Mouse (Mus musculus) embryo, embryonic 10.5 days (tissue): ENCODE results near the gene Matn4.

ENCODE experiments used
- DNase-seq: peaks from one replicate; pipeline ENCODE4 v3.0.0-alpha.2; 2015; ENCODE audit warnings: low spot score

Matn4 gene

DNA sequence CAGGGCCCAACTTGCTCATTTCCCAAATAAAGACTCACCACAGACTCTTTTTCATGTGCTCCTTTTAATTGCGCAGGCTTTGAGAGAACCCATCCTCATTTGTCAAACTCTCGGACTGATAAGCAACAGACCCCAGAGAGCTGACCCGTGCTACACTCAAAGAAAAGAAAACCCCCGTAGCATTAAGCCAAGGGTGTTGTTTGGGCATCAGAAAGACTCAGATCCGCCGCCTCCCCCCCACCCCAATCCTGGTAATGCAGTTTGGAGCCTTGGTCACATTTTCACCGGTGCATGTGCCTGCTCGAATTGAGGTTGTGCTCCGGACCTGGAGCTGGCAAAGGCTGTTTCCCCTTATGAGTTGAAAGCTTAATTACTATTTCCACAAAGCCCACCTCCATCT lies at the start of gene Matn4:
Matn4 (minus strand) TSS at position 101 of the 400 bp plus-strand sequence.
- DNase-seq = no peak

DNA sequence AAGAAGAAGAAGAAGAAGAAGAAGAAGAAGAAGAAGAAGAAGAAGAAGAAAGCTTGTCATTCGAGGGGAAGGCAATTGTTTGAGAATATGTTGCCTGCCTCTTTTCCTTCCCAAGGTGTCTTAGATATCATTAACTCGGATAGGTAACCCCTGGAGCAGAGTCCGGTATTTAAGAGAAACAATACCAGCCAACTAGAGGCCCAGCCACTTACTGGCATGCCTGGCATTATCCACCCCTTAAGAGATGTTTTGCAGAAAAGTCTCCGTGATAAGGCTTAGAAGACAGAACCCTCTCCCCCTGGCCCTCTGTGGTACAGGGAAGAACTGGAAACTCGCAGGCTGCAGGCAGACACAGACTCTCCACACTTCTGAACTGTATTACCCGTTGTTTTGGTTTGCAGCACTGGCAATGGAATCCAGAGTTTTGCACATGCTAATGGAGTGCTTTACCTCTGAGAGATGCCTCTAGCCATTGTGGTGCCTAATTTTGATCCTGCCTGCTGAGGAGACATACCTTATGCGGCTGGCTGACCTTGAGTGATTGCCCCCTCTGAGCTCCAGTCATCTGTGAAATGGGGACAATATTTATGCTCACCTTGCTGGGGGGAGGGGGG lies 49.0 kb upstream of the Matn4 start:
- no peak for DNase-seq

DNA sequence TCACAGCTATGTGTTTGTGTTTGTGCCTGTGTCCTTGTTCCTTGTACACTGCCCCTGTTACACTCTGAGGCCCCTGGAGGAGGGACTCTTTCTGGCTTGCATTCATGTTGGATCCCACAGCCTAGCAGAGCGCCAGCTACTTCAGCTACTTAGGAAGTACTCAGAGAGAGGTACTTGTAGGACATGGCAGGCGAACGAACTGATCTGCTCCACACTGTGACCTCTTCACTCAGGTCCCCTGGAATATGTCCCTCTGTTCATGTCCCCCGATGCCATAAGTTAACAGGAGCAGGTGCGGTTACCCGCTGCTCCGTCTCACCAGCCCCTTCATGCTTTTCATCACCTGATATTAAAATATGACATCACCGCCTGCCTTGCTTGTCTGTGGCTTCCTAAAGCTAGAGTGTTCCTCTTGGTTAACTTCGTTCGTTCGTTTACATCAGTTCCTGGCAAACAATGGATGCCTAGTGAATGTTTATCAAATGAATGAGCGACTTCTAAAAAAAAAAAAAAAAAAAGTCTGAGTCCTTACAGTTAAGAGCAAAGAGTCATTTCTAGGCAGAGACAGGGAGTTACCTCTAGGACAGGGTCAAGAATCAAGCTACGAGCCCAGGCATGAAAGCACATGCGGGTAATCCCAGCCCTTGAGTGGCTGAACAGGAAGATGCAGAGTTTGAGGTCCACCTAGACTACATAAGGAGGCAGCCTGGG lies 48.2 kb upstream of the Matn4 start:
- DNase-seq = no peak

DNA sequence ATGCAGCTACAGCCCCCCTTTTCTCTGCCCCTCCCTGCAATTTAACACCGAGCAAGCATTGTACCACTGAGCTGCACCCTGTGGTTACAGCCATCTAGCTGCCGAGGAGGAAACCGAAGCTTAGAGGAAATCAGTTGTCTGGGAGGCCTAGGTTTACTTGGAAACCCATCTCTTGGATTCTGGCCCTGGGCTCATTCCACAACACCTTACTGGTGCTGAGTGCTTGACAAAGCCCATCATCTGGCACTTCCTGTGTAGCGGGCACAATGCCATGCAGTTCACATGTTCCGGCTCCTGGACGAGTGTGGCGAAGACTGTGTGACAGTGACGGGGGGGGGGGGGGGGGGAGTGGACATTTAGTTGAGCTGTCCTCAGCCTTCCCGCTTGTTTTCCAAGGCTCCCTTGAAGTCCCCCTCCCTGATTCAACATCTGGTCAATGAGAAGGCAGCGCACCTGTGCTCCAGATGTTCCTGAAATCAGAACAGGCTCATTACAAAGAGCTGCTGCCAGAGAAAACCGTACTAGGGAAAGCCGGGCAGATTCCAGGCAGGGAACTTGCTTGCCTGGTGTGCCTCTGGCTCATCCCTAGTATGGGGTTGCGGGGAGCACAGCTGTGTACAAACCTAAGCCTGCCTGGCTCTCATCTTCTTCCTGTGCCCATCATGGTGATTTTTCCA lies 47.2 kb upstream of the Matn4 start:
- peak; percentile 21 for DNase-seq

DNA sequence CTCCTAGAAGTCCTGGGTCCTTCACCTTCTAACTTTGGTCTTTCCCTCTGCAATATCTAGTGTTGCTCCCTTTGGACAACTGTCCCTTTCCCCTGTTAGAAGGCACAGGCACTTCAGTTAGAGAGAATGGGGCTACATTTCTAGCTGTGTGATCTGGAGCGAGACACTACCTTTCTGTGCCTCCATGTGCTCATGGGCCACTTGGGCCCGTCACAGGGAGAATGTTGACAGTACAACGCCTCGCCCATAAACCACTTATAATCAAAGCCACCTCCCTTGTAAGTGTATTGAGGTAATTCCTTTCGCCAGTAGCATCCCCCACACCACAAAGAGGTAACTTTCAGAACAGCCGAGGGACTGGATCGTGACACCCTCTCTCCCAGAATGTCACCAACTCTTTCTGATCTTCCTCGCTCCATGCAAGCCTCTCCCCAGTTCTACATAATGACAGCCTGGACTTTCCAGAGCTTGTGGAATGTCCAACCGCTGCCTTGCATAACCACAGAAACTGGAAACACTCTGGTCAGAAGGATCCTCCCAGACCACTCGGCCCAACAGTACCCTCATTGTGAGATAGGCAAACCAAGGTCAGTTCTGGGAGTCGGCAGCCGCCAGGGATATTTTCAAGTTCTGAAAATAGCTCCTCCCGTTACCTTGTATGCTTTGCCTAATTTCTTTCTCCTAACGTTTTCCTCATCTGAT lies 44.5 kb upstream of the Matn4 start:
- no peak for DNase-seq

DNA sequence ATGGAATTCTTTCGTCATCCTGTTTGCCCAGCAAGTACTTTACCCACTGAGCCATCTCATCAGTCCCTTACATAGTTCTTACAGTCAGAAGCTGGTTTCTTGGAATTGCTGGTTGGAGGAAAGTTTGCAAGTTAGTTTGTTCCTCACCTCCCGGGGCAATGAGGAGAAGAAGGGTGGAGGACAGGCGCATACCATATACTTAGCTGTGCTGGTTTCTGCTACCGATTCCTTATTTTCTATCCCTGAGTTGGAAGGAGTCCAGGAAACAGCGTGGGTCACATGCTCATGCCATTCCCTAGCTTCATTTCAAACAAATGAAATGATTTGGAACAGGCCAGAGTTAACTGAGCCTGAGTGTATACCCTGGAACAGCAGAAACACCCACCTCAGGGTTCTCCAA lies 44.0 kb upstream of the Matn4 start:
- no peak for DNase-seq

DNA sequence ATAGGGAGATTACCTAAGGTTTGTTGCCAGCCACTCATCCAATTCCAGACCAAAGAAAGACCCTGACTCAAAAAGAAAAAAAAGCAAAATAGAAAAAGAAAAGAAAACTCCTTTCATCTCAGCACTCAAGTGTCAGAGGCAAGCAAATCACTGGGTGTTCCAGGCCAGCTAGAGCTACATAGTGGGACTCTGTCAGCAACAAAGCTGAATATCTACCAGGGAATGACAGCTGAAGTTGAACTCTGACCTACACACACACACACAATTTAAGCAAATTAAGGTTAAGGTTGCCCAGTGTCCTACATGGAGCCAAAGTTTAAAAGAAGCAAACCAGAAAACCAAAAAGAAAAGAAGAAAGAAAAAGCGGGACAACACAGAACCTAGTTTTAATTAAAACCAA lies 43.2 kb upstream of the Matn4 start:
- DNase-seq = no peak

DNA sequence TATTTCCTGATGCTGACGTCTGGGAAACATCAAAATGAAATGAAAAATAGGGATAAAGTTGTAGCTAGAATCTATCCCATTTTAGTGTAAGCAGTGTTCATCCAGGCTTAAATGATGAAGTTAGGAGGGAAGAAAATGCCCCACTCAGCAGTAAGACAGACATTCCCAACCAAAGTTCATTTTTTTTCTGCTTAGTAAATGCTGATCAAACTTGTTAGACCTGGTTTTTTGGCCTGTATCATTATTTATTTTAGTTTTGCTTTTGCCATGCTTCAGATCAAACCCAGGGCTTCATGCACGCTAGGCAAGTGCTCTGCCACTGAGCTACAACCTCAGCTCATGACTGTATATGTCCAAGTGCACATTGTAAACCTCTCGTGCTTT lies 41.1 kb upstream of the Matn4 start:
- no peak for DNase-seq

DNA sequence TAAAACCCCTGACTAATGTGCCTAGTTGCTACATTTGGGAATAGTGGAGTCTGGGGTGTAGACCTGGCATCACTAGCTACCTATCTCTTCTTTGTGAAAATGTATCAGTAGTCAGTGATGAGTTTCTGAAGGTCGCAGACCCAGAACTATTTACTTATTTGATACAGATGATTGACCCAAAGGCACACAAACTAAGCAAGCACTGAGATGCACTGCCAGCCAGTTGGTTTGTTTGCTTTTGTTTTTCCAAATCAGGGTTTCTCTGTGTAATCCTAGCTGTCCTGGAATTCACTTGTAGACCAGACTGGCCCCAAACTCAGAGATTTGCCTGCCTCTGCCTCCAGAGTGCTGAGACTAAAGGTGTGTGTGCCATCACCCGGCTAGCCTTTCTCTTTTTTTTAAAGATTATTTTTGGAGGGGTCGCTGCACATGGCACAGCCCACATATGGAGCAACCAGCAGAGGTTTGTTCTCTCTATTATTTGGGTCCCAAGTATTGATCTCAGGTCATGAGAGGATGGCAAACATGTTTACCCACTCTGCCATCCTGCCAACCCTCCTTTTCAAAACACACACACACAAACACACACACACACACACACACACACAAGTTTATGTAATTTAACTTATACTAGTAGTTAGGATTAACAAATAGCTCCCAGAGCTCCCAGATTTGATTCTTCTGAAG lies 40.6 kb upstream of the Matn4 start:
- no peak for DNase-seq

DNA sequence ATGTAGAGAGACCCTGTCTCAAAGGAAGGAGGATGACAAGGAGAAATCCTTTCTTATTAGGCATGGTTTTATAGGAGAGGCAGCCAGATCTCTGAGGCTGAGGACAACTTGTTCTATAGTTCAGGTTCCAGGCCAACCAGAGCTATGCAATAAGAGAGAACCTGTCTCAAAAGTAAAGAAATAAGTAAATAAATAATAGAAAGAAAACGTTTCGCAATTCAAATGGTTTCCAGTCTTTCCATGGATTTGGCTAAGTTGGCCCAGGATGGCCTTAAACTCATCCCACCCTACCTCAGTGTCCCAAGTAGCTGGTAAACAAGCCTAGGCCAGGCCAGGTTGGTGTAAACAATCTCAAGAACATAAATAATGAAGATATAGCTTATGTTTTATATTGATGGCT lies 39.7 kb upstream of the Matn4 start:
- no peak for DNase-seq

DNA sequence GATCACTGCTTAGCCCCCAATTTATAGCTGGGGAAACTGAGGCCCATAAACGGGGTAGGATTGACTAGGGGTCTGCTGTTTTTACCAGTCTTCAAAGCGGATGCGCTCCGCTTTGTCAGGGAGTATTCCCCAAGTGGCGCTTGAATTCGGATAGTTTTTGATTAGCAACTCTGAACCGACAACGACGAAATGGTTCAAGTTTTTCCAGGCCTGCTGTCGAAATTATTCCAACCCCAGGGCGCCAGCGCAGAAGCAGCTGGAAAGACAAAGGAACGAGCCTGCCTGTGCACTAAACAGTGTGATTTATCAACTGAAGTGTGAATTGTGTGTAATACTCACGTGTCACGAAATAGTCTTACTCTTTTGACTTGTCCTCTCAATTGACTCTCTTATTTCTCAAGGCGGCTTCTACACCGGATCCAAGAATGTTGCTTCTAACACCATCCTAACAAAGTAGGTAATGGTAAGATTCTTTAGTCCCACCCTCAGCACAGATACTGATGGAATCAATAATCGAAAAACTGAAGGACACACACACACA lies 38.6 kb upstream of the Matn4 start, which contains the start of gene Sdc4:
Sdc4 (minus strand) TSS at position 428 of the 541 bp plus-strand sequence.
- no peak for DNase-seq

DNA sequence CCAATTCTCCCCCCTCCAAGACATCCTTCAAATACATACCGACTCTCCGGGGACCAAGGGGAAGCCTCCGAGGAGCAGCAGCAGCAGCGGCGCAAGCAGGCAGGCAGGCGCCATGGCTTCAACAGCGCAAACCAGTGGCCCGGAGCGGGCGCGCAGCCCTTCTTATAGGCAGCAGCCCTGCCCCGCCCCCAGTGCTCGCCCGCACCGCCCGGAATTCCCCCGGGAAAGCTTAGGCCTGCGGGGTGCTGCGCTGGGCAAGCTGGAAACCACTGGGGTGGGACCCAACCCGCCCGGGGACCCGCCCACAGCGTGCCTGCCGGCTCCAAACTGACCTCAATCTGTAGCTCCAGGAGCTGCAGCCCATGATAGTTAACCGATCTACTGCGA lies 38.1 kb upstream of the Matn4 start:
- DNase-seq = peak; percentile 84

DNA sequence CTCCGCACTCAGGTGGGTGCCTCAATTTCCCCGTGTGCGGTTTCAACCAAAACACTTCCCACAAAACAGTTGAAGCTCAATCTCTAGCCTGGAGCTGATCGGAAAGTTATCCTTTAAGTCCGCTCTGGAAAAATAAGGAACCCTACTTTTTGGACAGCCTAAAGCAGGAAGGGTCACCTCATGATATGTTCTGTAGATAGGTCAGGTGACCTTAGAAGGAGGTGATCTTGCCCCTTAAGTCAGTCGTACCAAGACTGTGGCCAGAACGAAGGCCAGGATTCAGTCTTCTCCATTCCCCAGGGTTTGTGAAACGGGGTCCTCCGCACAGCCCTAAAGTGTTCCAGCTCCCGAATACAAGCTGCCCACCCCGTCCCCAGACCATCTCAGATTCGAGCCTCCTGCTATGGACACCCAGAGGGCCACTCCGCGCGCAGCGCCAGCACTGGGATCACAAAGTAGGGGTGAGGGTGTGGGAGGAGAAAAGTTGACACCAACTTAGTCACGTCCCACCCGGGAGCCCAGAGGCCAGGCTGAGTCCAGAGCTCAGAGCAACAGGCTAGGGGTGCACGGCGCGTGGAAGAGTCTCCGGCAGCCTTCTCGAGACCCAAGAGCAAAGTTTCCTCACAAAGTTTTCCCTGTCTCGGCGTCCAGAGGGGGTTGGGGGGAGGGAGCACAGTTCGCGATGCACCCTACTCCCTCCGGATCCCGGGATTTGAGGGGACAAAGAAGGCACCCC lies 37.5 kb upstream of the Matn4 start:
- peak; percentile 50 for DNase-seq

DNA sequence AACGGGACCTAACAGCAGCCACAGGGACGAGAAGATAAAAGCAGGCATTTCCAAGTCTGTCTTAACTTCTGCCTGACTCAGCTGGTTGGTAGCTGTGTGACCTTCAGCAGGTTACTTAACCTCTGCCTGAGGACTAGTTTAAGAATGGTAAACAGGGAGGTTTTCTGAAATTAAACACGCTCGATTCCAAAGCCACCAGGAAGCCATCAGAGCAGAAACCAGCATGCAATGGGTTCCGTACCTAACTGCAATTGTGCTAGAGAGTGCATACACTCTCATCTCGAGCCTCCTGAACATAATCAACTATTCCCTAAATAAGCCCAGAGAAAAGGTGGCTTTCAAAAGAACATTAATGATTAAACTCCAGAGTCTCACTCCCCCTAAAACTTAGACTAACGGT lies 36.8 kb upstream of the Matn4 start:
- DNase-seq = no peak

DNA sequence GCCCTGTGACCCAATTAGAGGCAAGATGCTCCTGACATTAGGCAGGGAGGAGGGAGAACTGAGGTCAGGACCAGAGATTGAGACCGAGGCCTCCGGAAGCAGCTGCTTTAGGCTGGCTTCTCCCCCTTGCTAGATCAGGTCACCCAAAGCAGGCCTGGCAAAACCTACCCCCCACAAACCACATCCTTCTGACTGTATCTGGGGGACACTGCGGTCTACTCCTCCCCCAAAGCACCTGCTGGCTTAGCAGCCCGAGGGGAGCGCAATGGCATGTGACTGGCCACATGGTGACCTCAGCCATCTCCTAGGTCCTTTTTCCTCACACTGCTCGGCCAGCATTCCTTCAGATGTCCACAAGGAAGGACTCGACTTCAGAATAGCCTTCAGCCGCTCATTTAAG lies 36.2 kb upstream of the Matn4 start:
- no peak for DNase-seq

DNA sequence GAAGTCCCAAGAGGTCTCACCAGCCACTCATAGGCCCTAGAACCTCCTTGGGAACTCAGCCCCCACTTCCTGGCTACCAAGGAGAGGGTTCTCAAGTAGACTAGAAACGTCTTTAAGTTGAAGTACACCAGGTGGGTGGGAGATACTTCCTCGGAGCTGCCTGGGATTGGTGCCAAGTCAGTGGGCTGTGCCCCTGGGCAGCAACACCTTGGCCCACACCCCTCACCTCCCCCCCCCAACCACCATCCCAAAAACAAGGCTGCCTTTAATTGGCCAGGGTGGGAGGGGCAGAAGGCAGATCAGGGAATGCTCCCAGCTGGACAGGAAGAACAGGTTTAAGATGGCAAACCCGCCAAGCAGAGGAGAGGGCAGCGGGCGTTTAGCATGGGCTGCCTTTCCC lies 35.4 kb upstream of the Matn4 start:
- no peak for DNase-seq

DNA sequence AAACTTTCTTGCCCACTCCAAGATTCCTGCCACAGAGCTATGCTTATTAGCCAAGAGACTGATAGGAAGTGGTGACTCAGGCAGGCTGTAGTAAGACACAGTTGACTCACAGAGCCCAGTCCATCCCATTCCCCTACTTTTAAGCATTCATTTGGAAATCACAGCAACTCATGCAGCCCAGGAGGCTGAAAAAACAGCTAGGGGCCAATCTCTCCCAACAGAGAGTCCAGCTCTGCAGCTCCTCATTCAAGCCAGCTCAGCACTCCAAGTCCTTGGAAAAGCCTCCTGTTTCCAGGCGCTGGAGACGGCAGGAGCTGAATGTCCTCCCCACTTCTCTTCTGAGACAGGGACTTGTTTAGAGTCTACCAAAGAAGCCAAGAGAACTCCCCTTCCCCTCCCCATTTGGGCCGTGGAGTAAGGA lies 34.1 kb upstream of the Matn4 start:
- no peak for DNase-seq

DNA sequence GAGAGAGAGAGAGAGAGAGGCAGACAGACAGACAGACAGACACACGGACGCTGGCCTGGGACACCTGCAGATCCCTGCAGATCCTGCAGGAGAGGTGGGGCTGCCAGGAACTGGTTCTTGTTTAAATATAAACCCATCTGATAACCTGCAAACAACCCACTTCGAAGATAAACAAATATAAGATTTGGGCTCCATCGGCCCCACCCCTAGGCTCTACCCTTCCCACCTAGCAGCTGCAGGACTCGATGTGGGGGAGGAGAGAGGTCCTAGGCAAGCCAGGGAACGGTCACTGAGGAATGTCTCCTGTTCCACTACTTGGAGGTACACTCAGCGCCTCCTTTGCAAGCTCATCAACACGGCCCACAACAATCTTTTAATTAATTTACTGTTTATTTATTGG lies 33.3 kb upstream of the Matn4 start:
- DNase-seq = no peak

DNA sequence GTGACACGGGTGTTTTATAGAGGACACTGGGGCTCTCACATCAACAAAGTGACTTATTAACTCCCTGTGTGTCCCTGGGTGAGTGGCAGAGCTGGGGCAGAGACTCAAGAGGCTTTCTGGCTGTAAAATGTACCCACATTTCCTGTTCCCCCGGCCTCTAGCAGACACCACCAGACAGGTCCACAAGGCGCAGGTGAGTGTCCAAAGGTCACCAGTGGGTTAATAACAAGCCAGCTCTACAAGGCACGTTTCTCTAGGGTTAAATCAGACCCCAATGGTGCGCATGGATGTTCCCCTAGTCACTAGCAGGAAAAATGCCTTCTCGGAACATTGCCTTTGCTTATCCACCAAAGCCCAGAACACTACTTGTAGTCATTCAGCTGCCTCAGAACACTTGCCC lies 32.8 kb upstream of the Matn4 start:
- DNase-seq = no peak

DNA sequence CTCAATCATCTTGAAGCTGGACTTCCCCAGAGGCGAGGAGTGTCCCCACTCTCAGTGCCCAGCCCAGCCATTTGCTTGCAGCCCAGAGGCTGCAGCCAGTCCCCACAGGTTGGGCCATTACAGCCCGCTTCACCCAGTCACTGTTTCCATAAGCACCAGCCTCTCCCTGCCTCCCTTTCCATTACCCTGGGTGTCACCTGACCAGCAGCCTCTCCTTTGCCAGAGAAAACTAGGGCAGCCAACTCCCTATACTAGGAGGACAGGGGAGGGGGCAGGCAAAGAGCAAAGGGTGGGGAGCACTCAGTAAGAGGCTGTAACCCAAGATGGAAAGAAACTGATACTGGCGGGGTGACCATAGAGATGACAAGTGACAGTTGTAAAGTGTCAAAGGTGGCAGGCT lies 32.0 kb upstream of the Matn4 start:
- DNase-seq = no peak

DNA sequence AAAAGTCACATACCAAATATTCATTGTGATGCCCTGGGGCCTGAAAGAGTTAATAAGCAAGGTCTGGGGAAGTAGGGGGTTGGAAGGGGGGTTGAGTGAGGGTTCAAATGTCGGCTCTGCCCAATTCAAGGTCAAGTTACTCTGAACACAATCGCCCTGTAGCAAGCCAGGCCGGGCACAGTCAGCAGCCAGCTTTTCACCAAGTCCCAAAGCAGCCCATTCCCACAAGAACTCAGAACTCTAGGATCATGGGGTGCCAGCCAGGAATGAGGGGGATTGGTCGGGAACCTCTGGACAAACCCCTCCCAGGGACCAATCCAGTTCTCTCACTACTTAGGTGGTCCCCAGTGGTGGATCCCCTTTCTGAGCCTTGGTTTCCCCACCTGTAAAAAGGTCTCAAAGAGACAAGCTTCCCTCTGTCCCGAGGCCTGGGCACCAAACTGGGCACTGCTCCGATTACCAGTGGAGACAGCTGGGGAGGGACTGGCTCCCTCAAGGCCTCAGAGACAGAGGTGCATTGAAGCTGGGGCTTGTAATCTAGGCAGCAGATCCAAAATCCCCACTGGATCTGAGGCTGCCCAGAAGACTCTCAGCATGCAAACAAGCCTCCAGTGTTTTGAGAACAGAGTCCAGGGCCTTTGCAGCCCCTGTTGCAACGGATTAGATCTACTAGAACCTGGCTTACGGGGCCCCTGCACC lies 31.4 kb upstream of the Matn4 start:
- peak; percentile 39 for DNase-seq
